Mouse (Mus musculus) heart, postnatal 25 days (tissue): ENCODE results near the gene Cux2. TPM values are rescaled to one million over a fixed set of nuclear protein-coding genes. Genes with fewer than 3 reads are reported as not detected.

Experiments
- DNase-seq: peaks from one replicate; pipeline ENCODE4 v3.0.0; 2022; ENCODE audit warnings: low spot score
- intact Hi-C: fragments of 180-260 bp; cut with DNase I; formaldehyde crosslinking; loops from one replicate; pipeline ENCODE4 v1.15.1; 2025
- microRNA-seq: library from miRNA; unstranded; fragments of <30 nt; microRNA quantifications from one replicate; pipeline ENCODE4 v1.2.0, GENCODE M21; 2022
- total RNA-seq, 2 experiments: library from RNA; stranded (reverse); gene quantifications; 2 replicates each; pipeline ENCODE4 v1.2.3; 2021

The Cux2 gene
- total RNA-seq, 2 experiments from 2014 or later = 23.7 to 29.0 TPM

DNA sequence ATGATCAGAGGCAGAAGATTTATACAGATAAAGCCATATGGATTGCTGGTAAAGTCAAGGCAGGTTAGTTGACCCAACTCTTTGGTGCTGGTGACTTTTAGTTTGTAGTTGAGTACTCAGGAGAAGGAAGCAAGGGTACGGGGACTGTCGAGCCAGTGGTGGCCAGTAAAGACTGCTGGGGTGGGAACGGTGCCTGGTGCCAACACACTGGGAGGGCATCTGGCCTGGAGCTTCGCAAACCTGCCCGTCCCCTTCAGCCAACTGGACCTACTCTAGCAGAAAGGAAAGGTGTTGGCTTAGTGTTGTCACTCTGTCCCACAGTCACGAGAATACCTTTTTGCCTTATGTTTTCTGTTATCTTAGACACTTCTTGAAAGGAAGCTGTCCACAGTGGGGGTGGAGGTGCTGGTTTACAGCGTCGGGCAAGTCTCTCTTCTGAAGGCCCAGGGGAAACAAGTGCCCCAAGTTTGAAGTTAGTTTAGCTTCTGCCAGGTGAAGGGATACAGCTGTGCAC lies 234.0 kb downstream of the Cux2 start:
- no peak for DNase-seq
- intact Hi-C loops = loop anchor here (1.0 kb wide), 1 partner anchor 26 kb away; no protein-coding TSS in a partner anchor

DNA sequence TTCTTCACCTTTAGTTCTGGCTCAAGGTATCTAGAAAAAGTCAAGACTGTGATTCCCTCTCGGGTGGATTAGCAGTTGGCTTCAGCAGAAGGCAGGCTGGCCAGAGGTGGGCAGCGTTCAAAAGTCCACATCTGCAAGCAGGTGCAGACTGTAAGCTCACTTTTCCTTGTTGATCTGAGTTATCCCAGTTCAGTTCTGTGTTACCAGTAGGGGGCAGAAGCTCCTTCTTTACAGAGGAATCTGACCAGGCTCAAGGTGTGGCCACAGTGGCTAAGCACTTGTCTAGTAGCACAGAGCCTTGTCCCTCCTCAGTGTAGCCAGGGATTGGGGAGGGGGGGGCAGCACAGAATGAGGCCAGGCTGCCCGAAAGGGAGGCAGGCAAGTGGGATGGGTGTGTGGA lies 234.8 kb downstream of the Cux2 start:
- intact Hi-C loops = loop anchor here (1.0 kb wide), 1 partner anchor 27 kb away; no protein-coding TSS in a partner anchor
- no peak for DNase-seq

DNA sequence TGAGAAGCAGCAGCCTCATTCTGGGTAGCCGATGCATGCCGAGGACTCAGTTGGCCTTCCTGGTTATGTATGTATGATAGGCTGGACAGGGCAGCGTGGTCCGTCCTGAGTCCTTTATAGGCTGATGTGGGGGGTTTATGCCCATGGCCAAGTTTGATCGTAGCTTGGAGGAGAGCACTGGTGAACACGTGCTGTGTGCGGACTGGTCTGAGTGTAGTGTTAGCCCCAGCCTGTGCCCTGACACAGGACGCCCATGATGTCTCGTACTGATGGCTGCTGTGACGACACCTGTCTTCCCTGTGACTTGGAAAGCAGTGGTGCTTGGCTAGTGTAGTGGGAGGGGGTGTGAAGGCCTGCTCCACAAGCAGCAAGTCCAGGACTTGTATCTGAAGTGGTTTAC lies 236.2 kb downstream of the Cux2 start:
- intact Hi-C loops = no loop called here
- no peak for DNase-seq

DNA sequence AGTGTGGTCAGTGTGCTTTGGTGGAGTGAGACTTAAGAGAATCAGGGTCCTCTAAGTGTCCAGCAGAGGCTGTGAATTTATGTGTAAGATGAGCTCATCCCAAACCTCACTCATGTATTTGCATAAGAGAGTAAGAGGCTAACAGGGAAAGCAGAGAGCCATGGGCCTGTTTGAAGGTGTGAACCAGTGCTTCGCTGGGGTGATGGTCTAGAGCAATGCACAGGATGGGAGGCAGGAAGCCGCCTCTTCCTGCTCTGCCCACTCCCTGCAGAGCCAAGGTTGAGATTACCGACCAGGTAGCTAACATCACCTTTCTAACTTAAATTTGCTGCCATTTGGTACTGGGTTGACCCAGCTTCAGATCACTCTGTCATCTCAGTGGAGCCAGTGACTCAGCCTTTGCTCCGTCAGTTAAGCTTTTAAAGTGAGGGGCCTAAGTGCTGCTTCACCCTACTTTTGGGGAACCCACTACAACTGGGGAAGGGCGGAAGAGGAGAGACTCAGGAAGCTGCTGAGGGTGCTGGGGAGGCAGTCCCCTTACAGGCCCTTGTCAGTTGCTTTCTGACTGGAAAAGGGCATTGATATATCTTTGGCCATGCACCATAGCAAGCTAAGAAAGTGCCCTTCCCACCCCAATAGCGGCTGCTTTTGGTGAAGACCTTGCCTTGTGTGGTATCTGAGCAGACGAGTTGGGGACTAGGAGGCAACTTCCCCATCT lies 237.2 kb downstream of the Cux2 start:
- intact Hi-C loops = no loop called here
- no peak for DNase-seq

DNA sequence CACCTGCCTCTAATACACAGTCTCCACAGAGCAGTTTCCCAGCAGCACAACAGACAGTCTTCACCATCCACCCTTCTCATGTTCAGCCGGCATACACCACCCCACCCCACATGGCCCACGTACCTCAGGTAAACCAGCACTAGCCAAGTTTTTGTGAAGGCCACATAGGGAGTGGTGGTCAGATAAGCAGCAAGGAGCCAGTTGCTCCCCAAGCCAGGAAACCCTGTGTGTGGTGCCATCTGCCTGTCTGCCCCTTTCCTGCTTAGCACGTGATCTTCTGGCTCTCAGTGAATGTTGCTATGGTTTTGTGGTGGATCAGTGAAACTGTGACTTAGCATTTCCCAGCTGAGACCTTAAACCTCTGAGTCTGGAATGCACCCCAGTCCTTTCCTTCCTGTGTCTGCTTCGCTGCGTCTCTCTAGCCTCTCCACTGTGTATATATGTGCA lies 238.4 kb downstream of the Cux2 start:
- intact Hi-C loops = no loop called here

DNA sequence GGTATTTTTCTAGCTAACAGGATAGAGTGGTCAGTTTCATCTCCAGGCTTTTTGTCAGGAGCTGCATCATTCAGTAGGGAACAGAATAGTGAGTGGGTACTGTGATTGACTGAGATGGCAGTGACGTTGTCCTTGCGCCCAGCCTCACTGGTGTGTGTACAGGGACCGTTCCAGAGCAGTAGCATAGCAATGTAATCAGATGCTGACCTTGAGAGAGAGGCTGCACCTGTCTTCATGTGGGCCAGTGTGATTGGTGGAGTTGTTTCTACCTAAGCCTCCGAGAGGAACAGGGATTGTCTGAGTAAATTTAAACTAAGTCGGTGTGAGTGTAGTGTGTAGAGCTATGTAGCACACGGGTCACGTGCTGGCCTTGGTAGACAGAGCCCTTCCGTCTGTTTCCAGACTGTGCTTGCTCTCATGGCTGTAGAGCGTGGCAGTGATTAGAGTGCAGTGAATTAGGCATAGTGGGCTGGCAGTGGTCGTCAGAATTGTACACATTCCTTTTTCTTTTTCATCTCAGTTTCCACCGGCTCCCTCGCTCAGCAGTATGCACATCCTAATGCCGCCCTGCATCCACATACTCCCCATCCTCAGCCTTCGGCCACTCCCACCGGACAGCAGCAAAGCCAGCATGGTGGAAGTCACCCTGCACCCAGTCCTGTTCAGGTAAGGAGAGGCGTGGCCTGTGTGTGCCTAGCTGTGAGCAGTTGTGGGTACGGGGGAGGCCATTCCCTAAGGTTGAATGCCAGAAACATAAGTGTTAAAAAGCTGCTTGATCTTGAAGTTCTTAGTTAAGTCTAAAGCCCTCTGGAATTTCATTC lies 239.4 kb downstream of the Cux2 start:
- DNase-seq = no peak
- intact Hi-C loops = no loop called here

More for the DNA sequence above, 238.4 kb downstream of the Cux2 start:
- no peak for DNase-seq

DNA sequence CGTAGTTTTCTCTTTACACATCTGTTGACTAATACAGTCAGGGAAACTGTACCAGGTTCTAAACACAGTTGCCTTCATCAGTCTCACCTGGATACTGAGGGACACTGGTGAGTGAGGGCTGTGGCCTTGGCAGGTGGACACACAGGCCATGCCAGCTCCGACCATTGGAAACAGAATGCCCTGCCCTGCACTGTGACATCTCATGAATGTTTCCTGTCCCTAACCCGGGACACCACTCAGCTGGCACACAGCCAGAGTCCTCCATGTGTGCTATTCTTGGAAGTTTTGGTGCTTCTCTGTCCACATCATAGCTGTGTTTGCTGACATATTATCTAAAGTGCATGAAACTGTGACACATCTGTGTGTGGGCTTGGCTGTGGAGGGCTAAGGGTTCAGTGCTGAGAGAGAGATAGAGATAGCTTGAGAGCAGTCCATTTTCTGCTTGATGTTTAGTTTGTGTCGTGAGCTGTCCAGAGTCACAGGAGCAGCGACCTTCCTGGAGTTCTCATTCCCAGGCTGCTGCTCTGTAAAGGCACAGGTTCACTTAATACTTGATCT lies 240.2 kb downstream of the Cux2 start:
- no peak for DNase-seq
- intact Hi-C loops = no loop called here

DNA sequence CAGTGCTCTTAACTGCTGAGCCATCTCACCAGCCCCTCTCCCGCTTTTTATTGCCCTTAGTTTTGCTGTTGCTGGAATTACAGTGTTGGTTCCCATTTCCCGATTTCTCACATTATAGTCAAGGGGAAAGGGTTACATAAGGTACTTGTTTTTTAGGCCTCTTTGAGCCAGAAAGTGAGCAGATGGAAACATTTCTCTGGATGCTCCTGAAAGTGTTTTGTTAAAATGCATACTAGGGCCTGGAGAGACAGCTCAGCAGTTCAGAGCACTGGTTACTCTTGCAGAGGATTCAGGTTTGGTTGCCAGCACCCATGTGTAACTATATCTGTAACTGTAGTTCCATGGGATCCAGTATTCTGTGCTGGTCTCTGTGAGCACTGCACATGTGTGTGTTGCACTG lies 241.7 kb downstream of the Cux2 start:
- DNase-seq = no peak
- intact Hi-C loops = no loop called here

DNA sequence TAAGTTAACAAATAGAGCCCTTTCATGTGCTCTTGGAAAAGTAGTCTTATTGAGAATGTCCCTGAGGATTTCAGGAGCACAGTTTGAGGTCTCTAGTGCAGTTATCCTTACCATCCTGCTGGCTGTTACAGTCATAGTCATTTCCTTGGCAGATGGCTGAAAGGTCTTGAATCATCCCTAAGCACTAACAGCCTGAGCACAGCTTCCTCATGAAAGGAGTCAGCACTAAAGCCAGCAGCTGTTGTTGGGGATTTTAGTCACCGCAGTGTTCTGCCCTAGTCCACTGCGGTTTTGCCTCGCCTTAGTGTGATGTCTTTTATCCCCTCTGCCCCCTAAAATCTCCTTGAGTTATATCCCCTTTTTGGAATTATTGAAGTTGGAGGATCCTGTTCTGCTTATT lies 242.7 kb downstream of the Cux2 start:
- intact Hi-C loops = no loop called here

More for the DNA sequence above, 242.7 kb downstream of the Cux2 start:
- DNase-seq = no peak

Small RNA genes within 50 kb of the gene (microRNA-seq; reads per million reads assigned to microRNA genes)
- 5.0 reads per million, percentile 13 among the genes with 10 or more reads in this experiment for gene Mir7031

Other genes with a start within 250 kb of the Cux2 start
- gene Sh2b3, start 212.5 kb downstream of the Cux2 start, total RNA-seq = 10 to 100 TPM; 20.3 to 27.3 TPM
- gene Pheta1, start 201.1 kb downstream of the Cux2 start, total RNA-seq = 10 to 100 TPM; 12.2 to 13.2 TPM
- over 10,000 TPM; 18,094 to 20,102 TPM for gene Myl2, start 50.8 kb upstream of the Cux2 start, total RNA-seq
- gene Ccdc63, start 90.7 kb upstream of the Cux2 start, total RNA-seq = not detected
- 100 to 1,000 TPM; 113 to 128 TPM for gene Ppp1cc, start 108.2 kb upstream of the Cux2 start, total RNA-seq
- 1 to 10 TPM in 1 of 2 experiments, under 1 TPM in 1; 0.81 to 1.1 TPM for gene Hvcn1, start 156.7 kb upstream of the Cux2 start, total RNA-seq
- 1 to 10 TPM; 3.5 to 4.7 TPM for gene Tctn1, start 214.4 kb upstream of the Cux2 start, total RNA-seq
- 10 to 100 TPM; 91.3 to 93.5 TPM for gene Pptc7, start 234.3 kb upstream of the Cux2 start, total RNA-seq